8 mouse cellular contexts compared by ENCODE assay signal in genomic region chr4:82537279-82537967, GRCm38 (mm10).
DNase-seq lines count a peak whose midpoint lies in the region; ATAC-seq and TF ChIP-seq lines count a peak whose summit lies in the region.

No protein-coding gene starts in this region.

- TF ChIP-seq CTCF in heart, postnatal 0 days (IDR thresholded peaks at IDR 0.05; ENCODE audit: low read depth), result no peak

- H3K27ac ChIP-seq in embryonic facial prominence, embryonic 13.5 days, result peak overlapping the region; percentile 66
- peak overlapping the region; percentile 63 for H3K27ac ChIP-seq in heart, postnatal 0 days (ENCODE audit: low read depth)

- TF ChIP-seq EP300 in heart, postnatal 0 days (IDR thresholded peaks at IDR 0.05; ENCODE audit: low read depth), result no peak

- H3K27me3 ChIP-seq in embryonic facial prominence, embryonic 13.5 days, result peaks cover 18% of the 10 kb centered on the region
- no peaks in the 10 kb centered on the region for H3K27me3 ChIP-seq in heart, postnatal 0 days (ENCODE audit: control insufficient read depth, insufficient read depth, low read length)

- ATAC-seq in embryonic facial prominence, embryonic 13.5 days (ENCODE audit: insufficient number of reproducible peaks, insufficient read depth, low FRiP score, low TSS enrichment, low read depth), result no peak
- 0 out of 2 replicates have a peak, but pooled peaks have one; percentile 21 for ATAC-seq in heart, postnatal 0 days (ENCODE audit: insufficient read depth, low read depth)

- H3K4me2 ChIP-seq in embryonic facial prominence, embryonic 13.5 days, result peak overlapping the region; percentile 84
- peak overlapping the region; percentile 85 for H3K4me2 ChIP-seq in heart, postnatal 0 days (ENCODE audit: low read depth, low read length)

- no peaks in the 10 kb centered on the region for H3K36me3 ChIP-seq in embryonic facial prominence, embryonic 13.5 days
- no peaks in the 10 kb centered on the region for H3K36me3 ChIP-seq in heart, postnatal 0 days (replicated peaks; ENCODE audit: control insufficient read depth, insufficient read depth, low read length)

- H3K9me3 ChIP-seq in embryonic facial prominence, embryonic 13.5 days, result no peaks in the 10 kb centered on the region
- no peaks in the 10 kb centered on the region for H3K9me3 ChIP-seq in heart, postnatal 0 days (replicated peaks; ENCODE audit: control insufficient read depth, low read length)

- WGBS in embryonic facial prominence, embryonic 13.5 days, result 2% methylated on average over 28 of the region's 28 CpGs
- 3% methylated on average over 28 of the region's 28 CpGs for WGBS in heart, postnatal 0 days

- peak; percentile 52 to 62 for DNase-seq in right cerebral cortex, postnatal 10 days (ENCODE audit: low spot score in 2 of 2)
- DNase-seq in right cerebral cortex, postnatal 36 days (ENCODE audit: low spot score in 2 of 2), result no peak
- peak; percentile 52 for DNase-seq in heart, postnatal 0 days (ENCODE audit: low spot score)
- DNase-seq in kidney, postnatal 14 days, result peak; percentile 40
- peak; percentile 58 to 59 for DNase-seq in lung, postnatal 4 days
- peak; percentile 41 for DNase-seq in urinary bladder, postnatal 14 days (ENCODE audit: low spot score)
- no peak for DNase-seq in thymus, postnatal 10 days (ENCODE audit: low spot score in 2 of 2)

- peak overlapping the region; percentile 47 for H3K4me3 ChIP-seq in embryonic facial prominence, embryonic 13.5 days
- peak overlapping the region; percentile 53 for H3K4me3 ChIP-seq in heart, postnatal 0 days (ENCODE audit: low read depth, low read length)

- peak overlapping the region; percentile 72 for H3K9ac ChIP-seq in embryonic facial prominence, embryonic 13.5 days
- peak overlapping the region; percentile 60 for H3K9ac ChIP-seq in heart, postnatal 0 days (replicated peaks; ENCODE audit: low read depth, low read length)

- peaks cover 58% of the 10 kb centered on the region for H3K4me1 ChIP-seq in embryonic facial prominence, embryonic 13.5 days
- peaks cover 56% of the 10 kb centered on the region for H3K4me1 ChIP-seq in heart, postnatal 0 days (ENCODE audit: control insufficient read depth, insufficient read depth)

Comparison
In these comparisons a context has a peak if more than half of its experiments do, and no peak if none do; other contexts are left out.
1. DNase-seq: peak in right cerebral cortex, postnatal 10 days (2 of 2), heart, postnatal 0 days (single experiment), kidney, postnatal 14 days (single experiment), lung, postnatal 4 days (2 of 2) and urinary bladder, postnatal 14 days (single experiment); none in right cerebral cortex, postnatal 36 days (0 of 2) and thymus, postnatal 10 days (0 of 2).